Comparison of ENCODE assay signal across 15 mouse cellular contexts in genomic region chr6:60851690-60852089, GRCm38 (mm10). TPM values are rescaled to one million over a fixed set of nuclear protein-coding genes. Genes with fewer than 3 reads are reported as not detected.
"Had no signal": no experiment of that assay in that cellular context is flagged by ENCODE, and none has a peak within 500 bp of the region (broad histone marks: within the 10 kb centered on the region; RNA-seq: fewer than 3 reads in every experiment).

No protein-coding gene starts in this region.

- H3K27ac ChIP-seq: limb, embryonic 12.5 days; lung, embryonic 15.5 days; neural tube, embryonic 13.5 days had no signal

- DNase-seq: kidney, adult 8-10 months; kidney, postnatal 25 days; lung, postnatal 36 days; retina, postnatal 1 day; right cerebral cortex, postnatal 4 days; spleen, adult 18-20 months; thymus, adult 18-20 months; thymus, postnatal 14 days had no signal

- H3K4me2 ChIP-seq: limb, embryonic 12.5 days; lung, embryonic 15.5 days; midbrain, embryonic 11.5 days; neural tube, embryonic 13.5 days had no signal

- H3K9me3 ChIP-seq: limb, embryonic 12.5 days; lung, embryonic 15.5 days; neural tube, embryonic 13.5 days had no signal

- H3K9ac ChIP-seq: limb, embryonic 12.5 days; lung, embryonic 15.5 days; neural tube, embryonic 13.5 days had no signal

- ATAC-seq: inflammation-experienced regulatory T-cells, adult 6 months; intestine, postnatal 0 days; midbrain, embryonic 16.5 days had no signal

- H3K27me3 ChIP-seq: limb, embryonic 12.5 days; lung, embryonic 15.5 days; neural tube, embryonic 13.5 days had no signal

- H3K4me1 ChIP-seq: limb, embryonic 12.5 days; lung, embryonic 15.5 days; neural tube, embryonic 13.5 days had no signal

- H3K36me3 ChIP-seq: limb, embryonic 12.5 days; lung, embryonic 15.5 days; neural tube, embryonic 13.5 days had no signal

- H3K4me3 ChIP-seq: limb, embryonic 12.5 days; lung, embryonic 15.5 days; neural tube, embryonic 13.5 days had no signal

RNA-seq across cellular contexts. Expression of gene Snca, which starts 22.0 kb away (rescaled TPM):
- polyA plus RNA-seq: inflammation-experienced regulatory T-cells, adult 6 months had no signal
